Comparison of ENCODE assay signal across 7 mouse cellular contexts in genomic region chr5:4496907-4497200, GRCm38 (mm10).
DNase-seq lines count a peak whose midpoint lies in the region; ATAC-seq and TF ChIP-seq lines count a peak whose summit lies in the region.

No protein-coding gene starts in this region.

- H3K9ac ChIP-seq in lung, embryonic 14.5 days: 0 out of 2 replicates have a peak overlapping the region, but pooled peaks have one; percentile 3
- H3K9ac ChIP-seq in heart, embryonic 13.5 days: peak overlapping the region; percentile 55
- no peak overlapping the region for H3K9ac ChIP-seq in stomach, postnatal 0 days (ENCODE audit: low read length)

- peak; percentile 54 for DNase-seq in lung, embryonic 14.5 days
- DNase-seq in lung, adult 2 months: no peak
- DNase-seq in lung, postnatal 10 days: peak; percentile 21
- DNase-seq in stomach, postnatal 0 days (ENCODE audit: low spot score): no peak
- DNase-seq in retina, embryonic 14.5 days (ENCODE audit: low spot score): no peak
- DNase-seq in cerebellum, postnatal 25 days: no peak

- peak overlapping the region; percentile 68 for H3K27ac ChIP-seq in lung, embryonic 14.5 days (ENCODE audit: low read depth)
- peak overlapping the region; percentile 45; the same call in 1 of the 2 replicates for H3K27ac ChIP-seq in heart, embryonic 13.5 days (replicated peaks)
- no peak overlapping the region for H3K27ac ChIP-seq in stomach, postnatal 0 days (replicated peaks)

- no peak for TF ChIP-seq EP300 in stomach, postnatal 0 days (optimal IDR thresholded peaks at IDR 0.05)

- no peaks in the 10 kb centered on the region for H3K27me3 ChIP-seq in lung, embryonic 14.5 days (ENCODE audit: insufficient read depth, low read length)
- no peaks in the 10 kb centered on the region for H3K27me3 ChIP-seq in heart, embryonic 13.5 days (replicated peaks)
- no peaks in the 10 kb centered on the region for H3K27me3 ChIP-seq in stomach, postnatal 0 days (ENCODE audit: control insufficient read depth, insufficient read depth, low read length)

- peaks cover 24% of the 10 kb centered on the region for H3K4me1 ChIP-seq in lung, embryonic 14.5 days (ENCODE audit: insufficient read depth)
- H3K4me1 ChIP-seq in lung, adult 2 months (ENCODE audit: control insufficient read depth, insufficient read depth, low read length): peaks cover 11% of the 10 kb centered on the region; the same call in 1 of the 2 replicates
- H3K4me1 ChIP-seq in heart, embryonic 13.5 days: peaks cover 48% of the 10 kb centered on the region
- H3K4me1 ChIP-seq in stomach, postnatal 0 days (replicated peaks; ENCODE audit: control insufficient read depth, insufficient read depth): peaks cover 2% of the 10 kb centered on the region; the same call in 1 of the 2 replicates

- peak overlapping the region; percentile 49 for H3K4me2 ChIP-seq in lung, embryonic 14.5 days
- H3K4me2 ChIP-seq in heart, embryonic 13.5 days: peak overlapping the region; percentile 55
- peak overlapping the region; percentile 36; the same call in 1 of the 2 replicates for H3K4me2 ChIP-seq in stomach, postnatal 0 days (replicated peaks; ENCODE audit: low read depth)

- no peak for TF ChIP-seq POLR2A in lung, adult 2 months (IDR thresholded peaks at IDR 0.05; ENCODE audit: borderline replicate concordance, extremely low read depth, low read depth, low read length)

- H3K36me3 ChIP-seq in lung, embryonic 14.5 days (ENCODE audit: insufficient read depth): no peaks in the 10 kb centered on the region
- no peaks in the 10 kb centered on the region for H3K36me3 ChIP-seq in heart, embryonic 13.5 days
- no peaks in the 10 kb centered on the region for H3K36me3 ChIP-seq in stomach, postnatal 0 days (ENCODE audit: control insufficient read depth, insufficient read depth, low read length)

- WGBS in lung, embryonic 14.5 days: 8% methylated on average over 3 of the region's 3 CpGs
- WGBS in lung, adult 2 months: 11% methylated on average over 3 of the region's 3 CpGs
- WGBS in heart, embryonic 13.5 days: 29% methylated on average over 3 of the region's 3 CpGs
- 36% methylated on average over 3 of the region's 3 CpGs for WGBS in stomach, postnatal 0 days

- no peak overlapping the region for H3K4me3 ChIP-seq in lung, embryonic 14.5 days (ENCODE audit: low read depth, low read length)
- no peak overlapping the region for H3K4me3 ChIP-seq in lung, adult 2 months (replicated peaks; ENCODE audit: extremely low read depth, low read depth, low read length)
- H3K4me3 ChIP-seq in heart, embryonic 13.5 days: no peak overlapping the region
- no peak overlapping the region for H3K4me3 ChIP-seq in stomach, postnatal 0 days (ENCODE audit: low read depth, low read length)

- TF ChIP-seq CTCF in lung, embryonic 14.5 days (IDR thresholded peaks at IDR 0.05; ENCODE audit: low read depth): no peak
- TF ChIP-seq CTCF in lung, adult 2 months (IDR thresholded peaks at IDR 0.05; ENCODE audit: insufficient read depth, low read length): no peak
- TF ChIP-seq CTCF in stomach, postnatal 0 days (IDR thresholded peaks at IDR 0.05; ENCODE audit: low read depth): no peak

- ATAC-seq in lung, embryonic 14.5 days (ENCODE audit: insufficient read depth): peak; percentile 51; the same call in 1 of the 2 replicates
- no peak for ATAC-seq in heart, embryonic 13.5 days (ENCODE audit: extremely low read depth, insufficient number of reproducible peaks, low FRiP score, low TSS enrichment)
- ATAC-seq in stomach, postnatal 0 days (ENCODE audit: low FRiP score, low TSS enrichment): no peak

- H3K9me3 ChIP-seq in lung, embryonic 14.5 days (ENCODE audit: low read depth, low read length): no peaks in the 10 kb centered on the region
- H3K9me3 ChIP-seq in heart, embryonic 13.5 days: no peaks in the 10 kb centered on the region
- no peaks in the 10 kb centered on the region for H3K9me3 ChIP-seq in stomach, postnatal 0 days (ENCODE audit: control insufficient read depth, low read length)

Comparison
In these comparisons a context has a peak if more than half of its experiments do, and no peak if none do; other contexts are left out.
1. DNase-seq: peak in lung, embryonic 14.5 days (single experiment) and lung, postnatal 10 days (single experiment); none in lung, adult 2 months (single experiment), stomach, postnatal 0 days (single experiment), retina, embryonic 14.5 days (single experiment) and cerebellum, postnatal 25 days (0 of 2).
2. Peak in every context shown above with its lines, with median percentiles within 50 percentile points of each other: H3K4me2 ChIP-seq.